Mouse (Mus musculus) forebrain, embryonic 10.5 days (tissue): Measurements from ENCODE around the gene Slc30a10. TPM values are rescaled to one million over a fixed set of nuclear protein-coding genes. Genes with fewer than 3 reads are reported as not detected.
A peak's percentile ranks its signal among the peaks of the same experiment; 100 is the strongest.

Source experiments
- DNase-seq: peaks from one replicate; pipeline ENCODE4 v3.0.0-alpha.2; 2017; ENCODE audit warnings: low spot score; ENCODE audit errors: extremely low spot score
- H3K27ac ChIP-seq: fragments of 300-500 bp; sonication (generic); 2 replicates; pipeline ENCODE4 v1.5.1; 2016; ENCODE audit warnings: mild to moderate bottlenecking
- H3K27me3 ChIP-seq: fragments of 300-500 bp; sonication (generic); 2 replicates; pipeline ENCODE4 v1.6.1; 2016; ENCODE audit warnings: mild to moderate bottlenecking; ENCODE audit not compliant: poor library complexity, severe bottlenecking
- H3K36me3 ChIP-seq: fragments of 300-500 bp; sonication (generic); replicated peaks from 2 replicates; pipeline ENCODE4 v1.6.1; 2016; ENCODE audit warnings: mild to moderate bottlenecking, moderate library complexity
- H3K4me1 ChIP-seq: fragments of 300-500 bp; sonication (generic); 2 replicates; pipeline ENCODE4 v1.6.1; 2016
- H3K4me3 ChIP-seq: fragments of 300-500 bp; sonication (generic); 2 replicates; pipeline ENCODE4 v1.5.1; 2016; ENCODE audit warnings: mild to moderate bottlenecking, moderate library complexity
- H3K9me3 ChIP-seq: fragments of 300-500 bp; sonication (generic); 2 replicates; pipeline ENCODE4 v1.6.1; 2016; ENCODE audit warnings: mild to moderate bottlenecking, moderate library complexity
- WGBS: fragments of 180-500 bp; shearing (Covaris S2); methylation state at CpG from one replicate; pipeline ENCODE4 v1.1.7; 2016; 5-methylcytosine and 5-hydroxymethylcytosine counted together
- polyA plus RNA-seq: library from polyadenylated mRNA; unstranded; fragments of >200 nt; fragmentation: Nextera tagmentation; extraction: Ambion mirVana; gene quantifications from 2 replicates; pipeline ENCODE4 v1.2.1, GENCODE M21; 2016

Gene Slc30a10
- polyA plus RNA-seq, 1 experiment from 2014 or later: 2.0 TPM

GRCm38 (mm10) chr1:185502550-185502949, 47.9 kb downstream of the Slc30a10 start:
- Histone ChIP-seq H3K27me3 (no peaks in the 10 kb centered on the region), H3K36me3 (no peaks in the 10 kb centered on the region), H3K9me3 (no peaks in the 10 kb centered on the region), H3K27ac (no peak overlapping the region), H3K4me3 (no peak overlapping the region), H3K4me1 (no peaks in the 10 kb centered on the region)
- DNase-seq: no peak
- 71% methylated on average over 6 of the region's 6 CpGs for WGBS

- Histone ChIP-seq H3K36me3 (no peaks in the 10 kb centered on the region), H3K4me3 (no peak overlapping the region), H3K27me3 (no peaks in the 10 kb centered on the region), H3K9me3 (no peaks in the 10 kb centered on the region), H3K4me1 (no peaks in the 10 kb centered on the region), H3K27ac (no peak overlapping the region)
- WGBS: 84% methylated on average over 3 of the region's 3 CpGs
- DNase-seq: no peak
Observed at GRCm38 (mm10) chr1:185509042-185509441, 54.4 kb downstream of the Slc30a10 start.

DNA sequence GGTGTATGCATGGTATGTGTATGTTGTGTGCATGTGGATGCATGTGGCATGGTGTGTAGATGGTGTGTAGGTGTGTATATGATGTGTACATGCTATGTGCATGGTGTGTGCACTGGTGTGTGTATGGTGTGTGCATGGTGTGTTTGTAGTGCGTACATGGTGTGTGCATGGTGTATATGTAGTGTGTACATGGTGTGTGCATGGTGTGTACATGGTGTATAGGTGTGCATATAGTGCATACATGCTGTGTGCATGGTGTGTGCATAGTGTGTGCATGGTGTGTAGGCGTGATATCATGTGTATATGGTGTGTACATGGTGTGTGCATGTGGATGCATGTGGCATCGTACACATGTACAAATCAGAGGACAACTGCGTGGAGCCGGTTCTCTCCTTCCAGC, 56.7 kb downstream of the Slc30a10 start:
- Histone ChIP-seq H3K27ac (no peak overlapping the region), H3K36me3 (no peaks in the 10 kb centered on the region), H3K27me3 (no peaks in the 10 kb centered on the region), H3K9me3 (no peaks in the 10 kb centered on the region), H3K4me3 (no peak overlapping the region), H3K4me1 (peaks cover 11% of the 10 kb centered on the region)
- WGBS: 94% methylated on average over 5 of the region's 5 CpGs
- no peak for DNase-seq

GRCm38 (mm10) chr1:185515526-185515979, 60.9 kb downstream of the Slc30a10 start:
- no peaks in the 10 kb centered on the region for H3K9me3 ChIP-seq
- DNase-seq: no peak
- H3K4me1 ChIP-seq: peaks cover 11% of the 10 kb centered on the region
- no peaks in the 10 kb centered on the region for H3K36me3 ChIP-seq
- no peak overlapping the region for H3K4me3 ChIP-seq
- no peaks in the 10 kb centered on the region for H3K27me3 ChIP-seq
- no peak overlapping the region for H3K27ac ChIP-seq
- 71% methylated on average over 14 of the region's 14 CpGs for WGBS

DNA sequence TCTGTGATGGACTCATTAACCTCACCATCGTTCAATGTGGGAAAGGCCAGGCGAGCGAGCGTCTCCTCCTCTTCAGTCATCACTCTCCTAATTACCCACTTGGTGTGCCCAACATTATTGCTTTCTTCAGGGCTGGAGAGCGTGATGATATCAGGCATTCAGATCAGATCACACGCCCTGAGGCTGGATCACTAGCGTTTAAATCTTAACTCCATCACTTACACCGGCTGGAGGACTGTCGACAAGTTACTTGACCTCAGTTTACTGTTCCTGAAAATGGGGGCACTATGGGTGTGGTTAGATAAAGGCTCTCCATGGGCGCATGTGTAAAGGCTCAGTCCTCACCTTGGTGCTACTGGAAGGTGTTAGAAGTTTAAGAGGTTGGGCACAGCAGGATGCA, 61.4 kb downstream of the Slc30a10 start:
- no peak overlapping the region for H3K4me3 ChIP-seq
- no peak overlapping the region for H3K27ac ChIP-seq
- 70% methylated on average over 10 of the region's 10 CpGs for WGBS
- no peaks in the 10 kb centered on the region for H3K27me3 ChIP-seq
- no peaks in the 10 kb centered on the region for H3K9me3 ChIP-seq
- H3K36me3 ChIP-seq: no peaks in the 10 kb centered on the region
- H3K4me1 ChIP-seq: peaks cover 11% of the 10 kb centered on the region
- DNase-seq: no peak

GRCm38 (mm10) chr1:185517566-185517965, 62.9 kb downstream of the Slc30a10 start:
- Histone ChIP-seq H3K27me3 (no peaks in the 10 kb centered on the region), H3K4me3 (no peak overlapping the region), H3K4me1 (peaks cover 11% of the 10 kb centered on the region), H3K27ac (peak overlapping the region; percentile 54; the same call in 1 of the 2 replicates), H3K9me3 (no peaks in the 10 kb centered on the region), H3K36me3 (no peaks in the 10 kb centered on the region)
- DNase-seq: no peak
- WGBS: 6% methylated on average over 3 of the region's 5 CpGs

Other genes starting within 250 kb of the Slc30a10 start
- 27.7 and 30.6 TPM in 2 replicates for gene Iars2, start 125.5 kb upstream of the Slc30a10 start, polyA plus RNA-seq
- 33.6 and 36.2 TPM in 2 replicates for gene Bpnt1, start 122.7 kb upstream of the Slc30a10 start, polyA plus RNA-seq
- gene Eprs, start 91.8 kb upstream of the Slc30a10 start, polyA plus RNA-seq: 165 and 166 TPM in 2 replicates